ENCODE assay signal across 8 mouse cellular contexts in the genomic region with DNA sequence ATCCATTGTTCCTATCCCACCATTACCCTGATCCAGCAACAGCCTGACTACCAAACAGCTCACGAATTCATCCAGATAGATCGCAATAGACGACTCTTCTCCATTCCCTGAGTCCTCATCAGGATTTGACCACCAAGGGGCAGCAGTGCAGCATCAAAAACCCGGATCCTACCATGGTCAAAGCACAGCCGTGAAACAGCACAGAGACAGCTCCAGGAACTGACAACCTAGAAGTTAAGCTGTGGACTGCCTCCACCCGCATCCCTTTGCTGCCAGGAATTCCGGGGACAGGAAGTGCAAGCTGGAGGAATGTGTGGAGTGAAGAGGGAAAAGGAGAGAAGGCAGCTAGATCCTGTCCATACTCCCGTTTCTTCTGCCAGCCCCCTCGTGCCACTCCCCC. TPM values are rescaled to one million over a fixed set of nuclear protein-coding genes. Genes with fewer than 3 reads are reported as not detected.
DNase-seq lines count a peak whose midpoint lies in the region; ATAC-seq lines count a peak whose summit lies in the region.

No protein-coding gene starts in this region.

- no peak overlapping the region for H3K4me2 ChIP-seq in intestine, embryonic 16.5 days (ENCODE audit: low read depth, low read length)
- H3K4me2 ChIP-seq in midbrain, embryonic 15.5 days = no peak overlapping the region

- H3K9me3 ChIP-seq in intestine, embryonic 16.5 days (ENCODE audit: control insufficient read depth, low read length) = no peaks in the 10 kb centered on the region
- no peaks in the 10 kb centered on the region for H3K9me3 ChIP-seq in limb, embryonic 10.5 days (replicated peaks)
- no peaks in the 10 kb centered on the region for H3K9me3 ChIP-seq in midbrain, embryonic 15.5 days

- H3K27me3 ChIP-seq in intestine, embryonic 16.5 days (replicated peaks; ENCODE audit: control insufficient read depth, insufficient read depth, low read length) = no peaks in the 10 kb centered on the region
- H3K27me3 ChIP-seq in limb, embryonic 10.5 days (ENCODE audit: low read depth, poor library complexity, severe bottlenecking) = no peaks in the 10 kb centered on the region
- no peaks in the 10 kb centered on the region for H3K27me3 ChIP-seq in midbrain, embryonic 15.5 days (replicated peaks)

- H3K36me3 ChIP-seq in intestine, embryonic 16.5 days (ENCODE audit: control insufficient read depth, insufficient read depth, low read length) = no peaks in the 10 kb centered on the region
- no peaks in the 10 kb centered on the region for H3K36me3 ChIP-seq in limb, embryonic 10.5 days
- no peaks in the 10 kb centered on the region for H3K36me3 ChIP-seq in midbrain, embryonic 15.5 days (replicated peaks)

- H3K27ac ChIP-seq in intestine, embryonic 16.5 days (ENCODE audit: low read length) = no peak overlapping the region
- peak overlapping the region; percentile 40; the same call in 1 of the 2 replicates for H3K27ac ChIP-seq in limb, embryonic 10.5 days
- H3K27ac ChIP-seq in midbrain, embryonic 15.5 days = no peak overlapping the region

- H3K9ac ChIP-seq in intestine, embryonic 16.5 days (ENCODE audit: low read depth, low read length) = no peak overlapping the region
- H3K9ac ChIP-seq in midbrain, embryonic 15.5 days = no peak overlapping the region

- WGBS in intestine, embryonic 16.5 days = 10% methylated on average over 9 of the region's 9 CpGs
- 17% methylated on average over 9 of the region's 9 CpGs for WGBS in limb, embryonic 10.5 days
- 23% methylated on average over 9 of the region's 9 CpGs for WGBS in midbrain, embryonic 15.5 days

- no peak overlapping the region for H3K4me3 ChIP-seq in intestine, embryonic 16.5 days (ENCODE audit: low read length)
- H3K4me3 ChIP-seq in limb, embryonic 10.5 days = no peak overlapping the region
- no peak overlapping the region for H3K4me3 ChIP-seq in midbrain, embryonic 15.5 days

- ATAC-seq in common myeloid progenitor, adult 5-6 weeks (replicated peaks; ENCODE audit: low read depth, poor library complexity, severe bottlenecking) = peak; percentile 75
- ATAC-seq in intestine, embryonic 16.5 days = peak; percentile 45
- peak; percentile 62; the same call in 1 of the 2 replicates for ATAC-seq in midbrain, embryonic 15.5 days (replicated peaks)

- H3K4me1 ChIP-seq in intestine, embryonic 16.5 days (ENCODE audit: control insufficient read depth, insufficient read depth, low read length) = peaks cover 11% of the 10 kb centered on the region
- peaks cover 54% of the 10 kb centered on the region for H3K4me1 ChIP-seq in limb, embryonic 10.5 days
- H3K4me1 ChIP-seq in midbrain, embryonic 15.5 days = 0 out of 2 replicates have a peak, but pooled peaks cover 2% of the 10 kb centered on the region

- peak; percentile 46 to 59 for DNase-seq in spleen, adult 18-20 months
- DNase-seq in spleen, adult 12 weeks (ENCODE audit: low spot score) = no peak
- DNase-seq in heart, adult 11 months = peak; percentile 98
- peak; percentile 66 for DNase-seq in limb, embryonic 10.5 days (ENCODE audit: low spot score)
- peak; percentile 55 to 73 for DNase-seq in spleen, postnatal 4 days (ENCODE audit: low spot score in 2 of 2)

RNA-seq across cellular contexts. Expression of a gene that starts 13.6 kb away (rescaled TPM):
- total RNA-seq in common myeloid progenitor, adult 5-6 weeks (2017) = not detected in 2 replicates
- 9.0 and 9.8 TPM in 2 replicates for polyA plus RNA-seq in intestine, embryonic 16.5 days (2015; fragmentation: Nextera tagmentation; extraction: Ambion mirVana)
- polyA plus RNA-seq in limb, embryonic 10.5 days (2016; fragmentation: Nextera tagmentation; extraction: Ambion mirVana) = 1.1 and 1.6 TPM in 2 replicates
- polyA plus RNA-seq in midbrain, embryonic 15.5 days (2015; fragmentation: Nextera tagmentation; extraction: Ambion mirVana) = 3.2 and 3.6 TPM in 2 replicates

RNA-seq across cellular contexts. Expression of a gene that starts 24.6 kb away (rescaled TPM):
- 7.8 and 8.8 TPM in 2 replicates for total RNA-seq in common myeloid progenitor, adult 5-6 weeks (2017)
- polyA plus RNA-seq in intestine, embryonic 16.5 days (2015; fragmentation: Nextera tagmentation; extraction: Ambion mirVana) = 3.1 and 3.3 TPM in 2 replicates
- 0.49 and 0.51 TPM in 2 replicates for polyA plus RNA-seq in limb, embryonic 10.5 days (2016; fragmentation: Nextera tagmentation; extraction: Ambion mirVana)
- polyA plus RNA-seq in midbrain, embryonic 15.5 days (2015; fragmentation: Nextera tagmentation; extraction: Ambion mirVana) = 0.13 and 0.17 TPM in 2 replicates

RNA-seq across cellular contexts. Expression of a gene that starts 56.2 kb away (rescaled TPM):
- 0.05 and 0.59 TPM in 2 replicates for total RNA-seq in common myeloid progenitor, adult 5-6 weeks (2017)
- polyA plus RNA-seq in intestine, embryonic 16.5 days (2015; fragmentation: Nextera tagmentation; extraction: Ambion mirVana) = 4.1 and 4.6 TPM in 2 replicates
- 9.6 and 11.0 TPM in 2 replicates for polyA plus RNA-seq in limb, embryonic 10.5 days (2016; fragmentation: Nextera tagmentation; extraction: Ambion mirVana)
- 13.9 and 14.4 TPM in 2 replicates for polyA plus RNA-seq in midbrain, embryonic 15.5 days (2015; fragmentation: Nextera tagmentation; extraction: Ambion mirVana)
